Mouse (Mus musculus) thymus, adult 2 months (tissue): ENCODE measurements around the gene Ilkap.

Experiments used
- CTCF ChIP-seq: fragments of 200-500 bp; IDR thresholded peaks from 2 replicates; pipeline ENCODE4 v1.5.1; 2012; ENCODE audit warnings: mild to moderate bottlenecking, control low read depth, low read length, moderate library complexity, borderline replicate concordance; ENCODE audit not compliant: control insufficient read depth, poor library complexity, insufficient read depth; ENCODE audit errors: extremely low read depth
- POLR2A ChIP-seq: fragments of 200-500 bp; IDR thresholded peaks from 2 replicates; pipeline ENCODE4 v1.6.1; 2012; ENCODE audit warnings: mild to moderate bottlenecking, low read length, control low read depth, moderate library complexity; ENCODE audit not compliant: control insufficient read depth, poor library complexity, insufficient read depth; ENCODE audit errors: extremely low read depth

GRCm38 (mm10) chr1:91325488-91326042, 73.0 kb downstream of the Ilkap start:
- TF ChIP-seq POLR2A (no peak), CTCF (no peak)
